Mouse (Mus musculus) midbrain, postnatal 0 days (tissue): ENCODE results near the gene Tardbp. TPM values are rescaled to one million over a fixed set of nuclear protein-coding genes. Genes with fewer than 3 reads are reported as not detected.

Experiments
- ATAC-seq: fragments of 200-750 bp; cut with Nextera tagmentation; 2 replicates; pipeline ENCODE4 v1.8.0; 2017; ENCODE audit warnings: moderate number of reproducible peaks, mild to moderate bottlenecking, moderate TSS enrichment, moderate library complexity; ENCODE audit not compliant: low FRiP score
- DNase-seq: peaks from one replicate; pipeline ENCODE4 v3.0.0-alpha.2; 2015; ENCODE audit warnings: low spot score
- H3K27ac ChIP-seq: fragments of 300-500 bp; sonication (generic); 2 replicates; pipeline ENCODE4 v1.5.1; 2014; ENCODE audit warnings: low read depth, mild to moderate bottlenecking, low read length, mixed read lengths
- H3K27me3 ChIP-seq: fragments of 300-500 bp; sonication (generic); 2 replicates; pipeline ENCODE4 v1.6.1; 2014; ENCODE audit warnings: low read length, control low read depth, mixed read lengths; ENCODE audit not compliant: insufficient read depth
- H3K36me3 ChIP-seq: fragments of 300-500 bp; sonication (generic); 2 replicates; pipeline ENCODE4 v1.6.1; 2014; ENCODE audit warnings: low read length, control low read depth, mixed read lengths; ENCODE audit not compliant: insufficient read depth
- H3K4me1 ChIP-seq: fragments of 300-500 bp; sonication (generic); 2 replicates; pipeline ENCODE4 v1.6.1; 2014; ENCODE audit warnings: mild to moderate bottlenecking, control low read depth, antibody characterized with exemption, low read length, mixed read lengths; ENCODE audit not compliant: insufficient read depth
- H3K4me2 ChIP-seq: fragments of 300-500 bp; sonication (generic); 2 replicates; pipeline ENCODE4 v1.6.1; 2014; ENCODE audit warnings: low read depth, mild to moderate bottlenecking, low read length, mixed read lengths; ENCODE audit not compliant: poor library complexity, severe bottlenecking
- H3K4me3 ChIP-seq: fragments of 300-500 bp; sonication (generic); 2 replicates; pipeline ENCODE4 v1.5.1; 2014; ENCODE audit warnings: low read depth, mild to moderate bottlenecking, low read length, moderate library complexity
- H3K9ac ChIP-seq: fragments of 300-500 bp; sonication (generic); replicated peaks from 2 replicates; pipeline ENCODE4 v1.6.1; 2014; ENCODE audit warnings: mild to moderate bottlenecking, low read length, moderate library complexity, mixed read lengths; ENCODE audit not compliant: poor library complexity, severe bottlenecking
- H3K9me3 ChIP-seq: fragments of 300-500 bp; sonication (generic); 2 replicates; pipeline ENCODE4 v1.6.1; 2016; ENCODE audit warnings: low read length, control low read depth
- CTCF ChIP-seq: IDR thresholded peaks from 2 replicates; pipeline ENCODE4 v1.5.1; 2016; ENCODE audit warnings: antibody characterized with exemption, mild to moderate bottlenecking
- WGBS: fragments of 180-500 bp; shearing (Covaris S2); extraction: QIAGEN DNeasy Blood & Tissue Kit; methylation state at CpG from one replicate; pipeline ENCODE4 v1.1.7; 2014; 5-methylcytosine and 5-hydroxymethylcytosine counted together
- polyA plus RNA-seq: library from polyadenylated mRNA; unstranded; fragments of >200 nt; fragmentation: Nextera tagmentation; extraction: Ambion mirVana; gene quantifications from 2 replicates; pipeline ENCODE4 v1.2.1, GENCODE M21; 2015
- total RNA-seq: library from RNA; depleted of rRNA; stranded (reverse); fragments of >200 nt; gene quantifications from 2 replicates; pipeline ENCODE4 v1.2.3, GENCODE M21; 2014

Tardbp gene
- total and polyA plus RNA-seq, 2 experiments from 2014 or later: 94.6 to 98.7 TPM

GRCm38 (mm10) chr4:148664021-148664420 lies 37.2 kb upstream of the Tardbp start:
- H3K27me3 ChIP-seq: no peaks in the 10 kb centered on the region
- no peak for DNase-seq
- H3K27ac ChIP-seq: no peak overlapping the region
- TF ChIP-seq CTCF: no peak
- H3K9ac ChIP-seq: no peak overlapping the region
- no peak overlapping the region for H3K4me2 ChIP-seq
- no peak for ATAC-seq
- no peaks in the 10 kb centered on the region for H3K9me3 ChIP-seq
- no peaks in the 10 kb centered on the region for H3K36me3 ChIP-seq
- H3K4me3 ChIP-seq: no peak overlapping the region
- 59% methylated on average over 6 of the region's 6 CpGs for WGBS
- H3K4me1 ChIP-seq: no peaks in the 10 kb centered on the region

GRCm38 (mm10) chr4:148663326-148663725 lies 36.5 kb upstream of the Tardbp start:
- Histone ChIP-seq H3K4me2 (no peak overlapping the region), H3K4me3 (no peak overlapping the region), H3K27me3 (no peaks in the 10 kb centered on the region), H3K9me3 (no peaks in the 10 kb centered on the region), H3K27ac (no peak overlapping the region), H3K4me1 (no peaks in the 10 kb centered on the region), H3K36me3 (no peaks in the 10 kb centered on the region), H3K9ac (no peak overlapping the region)
- TF ChIP-seq CTCF: no peak
- no peak for DNase-seq
- WGBS: 76% methylated on average over 7 of the region's 7 CpGs
- no peak for ATAC-seq

GRCm38 (mm10) chr4:148662168-148662965 lies 35.5 kb upstream of the Tardbp start:
- peak; percentile 85 for TF ChIP-seq CTCF

GRCm38 (mm10) chr4:148660174-148660573 lies 33.4 kb upstream of the Tardbp start:
- Histone ChIP-seq H3K27me3 (no peaks in the 10 kb centered on the region), H3K36me3 (no peaks in the 10 kb centered on the region), H3K9ac (no peak overlapping the region), H3K27ac (no peak overlapping the region), H3K4me1 (no peaks in the 10 kb centered on the region), H3K4me3 (no peak overlapping the region), H3K9me3 (no peaks in the 10 kb centered on the region), H3K4me2 (no peak overlapping the region)
- 56% methylated on average over 3 of the region's 3 CpGs for WGBS
- DNase-seq: no peak
- no peak for ATAC-seq
- TF ChIP-seq CTCF: no peak

More at GRCm38 (mm10) chr4:148662168-148662965, 35.5 kb upstream of the Tardbp start:
- DNase-seq (peak; percentile 76), ATAC-seq (peak; percentile 27; the same call in 1 of the 2 replicates)
- Histone ChIP-seq H3K4me2 (0 out of 2 replicates have a peak overlapping the region, but pooled peaks have one; percentile 15), H3K27ac (no peak overlapping the region), H3K9me3 (no peaks in the 10 kb centered on the region), H3K9ac (no peak overlapping the region), H3K4me3 (no peak overlapping the region), H3K36me3 (no peaks in the 10 kb centered on the region), H3K27me3 (no peaks in the 10 kb centered on the region), H3K4me1 (no peaks in the 10 kb centered on the region)
- whole genome bisulfite sequencing: 26% methylated on average over 21 of the region's 21 CpGs

GRCm38 (mm10) chr4:148657776-148658175 lies 31.0 kb upstream of the Tardbp start:
- TF ChIP-seq CTCF: no peak
- no peak overlapping the region for H3K4me3 ChIP-seq
- H3K36me3 ChIP-seq: no peaks in the 10 kb centered on the region
- H3K4me1 ChIP-seq: no peaks in the 10 kb centered on the region
- ATAC-seq (no peak), DNase-seq (no peak)
- no peaks in the 10 kb centered on the region for H3K27me3 ChIP-seq
- H3K9me3 ChIP-seq: no peaks in the 10 kb centered on the region
- 90% methylated on average over 13 of the region's 13 CpGs for WGBS
- H3K27ac ChIP-seq: no peak overlapping the region
- no peak overlapping the region for H3K9ac ChIP-seq
- H3K4me2 ChIP-seq: no peak overlapping the region

GRCm38 (mm10) chr4:148656691-148657258 lies 30.0 kb upstream of the Tardbp start:
- no peak for TF ChIP-seq CTCF
- H3K4me2 ChIP-seq: no peak overlapping the region
- no peaks in the 10 kb centered on the region for H3K27me3 ChIP-seq
- H3K36me3 ChIP-seq: no peaks in the 10 kb centered on the region
- H3K4me3 ChIP-seq: no peak overlapping the region
- no peak overlapping the region for H3K9ac ChIP-seq
- DNase-seq (no peak), ATAC-seq (no peak)
- H3K4me1 ChIP-seq: no peaks in the 10 kb centered on the region
- no peak overlapping the region for H3K27ac ChIP-seq
- no peaks in the 10 kb centered on the region for H3K9me3 ChIP-seq
- 39% methylated on average over 15 of the region's 15 CpGs for WGBS
